Mouse (Mus musculus) spleen, adult 2 months (tissue): ENCODE measurements around the gene Mrs2. TPM values are rescaled to one million over a fixed set of nuclear protein-coding genes. Genes with fewer than 3 reads are reported as not detected.

ENCODE experiments used
- DNase-seq, 2 experiments: peaks; one replicate each; pipeline versions ENCODE4 v3.0.0 to v3.0.0-alpha.2; 2012 to 2021; ENCODE audit warnings: low spot score in 2 of 2, low read depth in 1 of 2
- H3K27ac ChIP-seq: fragments of 200-500 bp; 2 replicates; pipeline ENCODE4 v1.5.1; 2012; ENCODE audit warnings: low read length, inconsistent platforms; ENCODE audit not compliant: insufficient read depth
- H3K27me3 ChIP-seq: fragments of 200-500 bp; 2 replicates; pipeline ENCODE4 v1.6.1; 2012; ENCODE audit warnings: mild to moderate bottlenecking, moderate library complexity, low read length, inconsistent platforms; ENCODE audit not compliant: control insufficient read depth, insufficient read depth
- H3K36me3 ChIP-seq: fragments of 200-500 bp; 2 replicates; pipeline ENCODE4 v1.6.1; 2012; ENCODE audit warnings: mild to moderate bottlenecking, low read length, inconsistent platforms; ENCODE audit not compliant: control insufficient read depth, insufficient read depth
- H3K4me1 ChIP-seq: fragments of 200-500 bp; 2 replicates; pipeline ENCODE4 v1.6.1; 2011; ENCODE audit warnings: inconsistent platforms; ENCODE audit not compliant: control insufficient read depth, insufficient read depth, insufficient read length
- H3K4me3 ChIP-seq: fragments of 200-500 bp; 2 replicates; pipeline ENCODE4 v1.5.1; 2011; ENCODE audit warnings: mild to moderate bottlenecking, inconsistent platforms; ENCODE audit not compliant: insufficient read depth, insufficient read length; ENCODE audit errors: extremely low read depth
- CTCF ChIP-seq: fragments of 200-500 bp; IDR thresholded peaks from 2 replicates; pipeline ENCODE4 v1.5.1; 2011; ENCODE audit warnings: mild to moderate bottlenecking, inconsistent platforms; ENCODE audit not compliant: insufficient read depth, insufficient read length, insufficient replicate concordance; ENCODE audit errors: extremely low read depth
- POLR2A ChIP-seq: fragments of 200-500 bp; IDR thresholded peaks from 2 replicates; pipeline ENCODE4 v1.6.1; 2011; ENCODE audit warnings: low read depth, low read length, inconsistent platforms
- WGBS: fragments of 180-500 bp; shearing (Covaris S2); methylation state at CpG from one replicate; pipeline ENCODE4 v1.1.7; 2018; 5-methylcytosine and 5-hydroxymethylcytosine counted together
- polyA plus RNA-seq: library from polyadenylated mRNA; depleted of rRNA; stranded (reverse); fragments of >200 nt; gene quantifications from 2 replicates; pipeline ENCODE4 v1.2.3, GENCODE M21; 2012; rRNA removed

Mrs2 gene
- polyA plus RNA-seq, 1 experiment, result 11.6 TPM

DNA sequence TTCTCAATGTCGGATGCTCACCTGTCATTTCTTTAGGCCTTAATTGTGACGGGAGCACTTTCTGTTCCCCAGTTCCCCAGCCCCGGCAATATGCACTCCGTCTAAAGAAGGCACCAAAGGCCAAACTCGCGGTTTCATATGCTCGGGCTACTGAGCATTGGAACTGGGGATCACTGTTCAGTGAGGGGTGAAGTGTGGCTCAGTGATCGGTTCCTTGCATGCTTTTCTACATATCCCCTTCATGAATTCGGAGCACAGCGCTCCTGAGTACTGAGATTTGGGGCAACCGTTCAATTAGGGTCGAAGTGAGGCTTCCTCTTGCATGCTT lies 82.4 kb downstream of the Mrs2 start:
- Histone ChIP-seq H3K27me3 (peaks cover 4% of the 10 kb centered on the region), H3K4me3 (peak overlapping the region; percentile 67), H3K27ac (no peak overlapping the region), H3K4me1 (peaks cover 3% of the 10 kb centered on the region; the same call in 1 of the 2 replicates), H3K36me3 (no peaks in the 10 kb centered on the region)
- 13% methylated on average over 12 of the region's 12 CpGs for WGBS
- TF ChIP-seq POLR2A (no peak), CTCF (no peak)
- DNase-seq, result no peak

Other genes with a start within 250 kb of the Mrs2 start
- gene BC005537, start 218.7 kb downstream of the Mrs2 start, polyA plus RNA-seq, result 21.0 and 22.6 TPM in 2 replicates
- 15.8 and 17.7 TPM in 2 replicates for gene Acot13, start 188.8 kb downstream of the Mrs2 start, polyA plus RNA-seq
- 12.9 and 16.5 TPM in 2 replicates for gene Tdp2, start 188.7 kb downstream of the Mrs2 start, polyA plus RNA-seq
- gene D130043K22Rik, start 175.2 kb downstream of the Mrs2 start, polyA plus RNA-seq, result 0.01 TPM in 1 of 2 replicates, not detected in the other
- 0.50 and 0.55 TPM in 2 replicates for gene Aldh5a1, start 82.7 kb downstream of the Mrs2 start, polyA plus RNA-seq
- 0.11 and 0.13 TPM in 2 replicates for gene Gpld1, start 77.2 kb downstream of the Mrs2 start, polyA plus RNA-seq
- 0.05 and 0.06 TPM in 2 replicates for gene Dcdc2a, start 35.6 kb upstream of the Mrs2 start, polyA plus RNA-seq